Comparison of ENCODE assay signal across 19 mouse cellular contexts in genomic region chr5:100003895-100004294, GRCm38 (mm10). TPM values are rescaled to one million over a fixed set of nuclear protein-coding genes. Genes with fewer than 3 reads are reported as not detected.
"Had no signal": no experiment of that assay in that cellular context is flagged by ENCODE, and none has a peak within 500 bp of the region (broad histone marks: within the 10 kb centered on the region; RNA-seq: fewer than 3 reads in every experiment).

No protein-coding gene starts in this region.

- H3K4me1 ChIP-seq: midbrain, embryonic 13.5 days; midbrain, embryonic 15.5 days had no signal

- H3K27ac ChIP-seq: liver, embryonic 14.5 days; macrophage; midbrain, embryonic 13.5 days; midbrain, embryonic 15.5 days; neural tube, embryonic 12.5 days had no signal

- H3K27me3 ChIP-seq: midbrain, embryonic 13.5 days; midbrain, embryonic 15.5 days; neural tube, embryonic 12.5 days had no signal

- ATAC-seq: midbrain, embryonic 13.5 days; midbrain, embryonic 15.5 days had no signal

- H3K4me3 ChIP-seq: midbrain, embryonic 13.5 days; midbrain, embryonic 15.5 days; neural tube, embryonic 12.5 days had no signal

- H3K36me3 ChIP-seq: midbrain, embryonic 13.5 days; midbrain, embryonic 15.5 days; neural tube, embryonic 12.5 days had no signal

- H3K4me2 ChIP-seq: lung, embryonic 14.5 days; midbrain, embryonic 11.5 days; midbrain, embryonic 13.5 days; midbrain, embryonic 15.5 days; neural tube, embryonic 12.5 days had no signal

- H3K9me3 ChIP-seq: midbrain, embryonic 13.5 days; midbrain, embryonic 15.5 days; neural tube, embryonic 12.5 days had no signal

- DNase-seq: lung, adult 18-20 months; lung, embryonic 14.5 days; lung, postnatal 10 days; retina, postnatal 1 day; right cerebral cortex, adult 18-20 months; right cerebral cortex, postnatal 25 days; right cerebral cortex, postnatal 4 days; spleen, adult 18-20 months; thymus, adult 18-20 months; thymus, postnatal 14 days; thymus, postnatal 36 days had no signal

- H3K9ac ChIP-seq: liver, embryonic 14.5 days; lung, embryonic 14.5 days; midbrain, embryonic 13.5 days; midbrain, embryonic 15.5 days; neural tube, embryonic 12.5 days had no signal

RNA-seq across cellular contexts. Expression of gene 4930524J08Rik, which starts 25.0 kb away (rescaled TPM):
- total RNA-seq: monocyte, adult 5-6 weeks; neutrophil, adult 5-6 weeks had no signal
